Mouse (Mus musculus): ENCODE data around the gene Padi2.

Padi2 gene

GRCm38 (mm10) chr4:140906076-140906826, at the start of gene Padi2:
Gene Padi2, plus strand, starts transcription at chr4:140906344.
- peak; percentile 83 for DNase-seq

DNA sequence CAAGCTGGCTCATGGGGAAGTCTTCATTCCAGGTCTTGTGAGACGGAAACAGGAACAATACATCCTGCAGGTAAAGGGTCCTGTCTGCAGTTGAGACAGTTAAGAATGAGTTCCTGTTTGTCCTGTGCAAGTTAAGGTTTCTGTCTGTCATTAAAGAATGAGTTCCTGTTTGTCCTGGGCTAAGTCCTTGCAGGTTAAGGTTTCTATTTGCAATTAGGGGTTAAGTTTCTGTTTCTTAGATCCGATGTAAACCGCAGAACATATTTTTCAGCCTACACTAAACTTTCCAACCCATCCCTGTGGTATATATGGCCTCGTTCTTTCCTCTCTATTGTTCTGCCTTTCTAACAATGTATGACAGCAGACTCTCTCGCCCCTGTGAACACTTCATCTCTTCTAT, 49.1 kb upstream of the Padi2 start:
- no peak for DNase-seq

DNA sequence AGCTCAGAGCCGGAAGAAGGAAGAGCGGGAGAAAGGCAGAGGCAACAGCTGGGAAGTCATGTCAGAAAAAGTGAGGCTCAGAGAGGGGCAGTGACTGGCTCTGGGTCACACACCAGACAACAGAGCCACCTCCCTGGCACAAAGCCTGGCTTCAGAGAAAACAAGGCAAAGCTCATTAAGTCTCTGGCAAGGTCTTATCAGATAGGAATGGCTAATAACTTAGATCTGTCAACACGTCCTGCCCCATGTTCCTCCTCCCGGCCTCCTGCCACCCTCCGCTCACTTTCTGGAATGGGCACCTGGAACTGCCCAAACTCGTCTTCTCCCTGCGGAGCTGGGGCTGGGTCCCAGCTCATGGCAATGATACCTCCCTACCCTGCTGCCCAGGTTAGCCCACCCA, 48.3 kb upstream of the Padi2 start:
- no peak for DNase-seq

- DNase-seq = no peak
Observed at GRCm38 (mm10) chr4:140859291-140859690, 46.9 kb upstream of the Padi2 start.

DNA sequence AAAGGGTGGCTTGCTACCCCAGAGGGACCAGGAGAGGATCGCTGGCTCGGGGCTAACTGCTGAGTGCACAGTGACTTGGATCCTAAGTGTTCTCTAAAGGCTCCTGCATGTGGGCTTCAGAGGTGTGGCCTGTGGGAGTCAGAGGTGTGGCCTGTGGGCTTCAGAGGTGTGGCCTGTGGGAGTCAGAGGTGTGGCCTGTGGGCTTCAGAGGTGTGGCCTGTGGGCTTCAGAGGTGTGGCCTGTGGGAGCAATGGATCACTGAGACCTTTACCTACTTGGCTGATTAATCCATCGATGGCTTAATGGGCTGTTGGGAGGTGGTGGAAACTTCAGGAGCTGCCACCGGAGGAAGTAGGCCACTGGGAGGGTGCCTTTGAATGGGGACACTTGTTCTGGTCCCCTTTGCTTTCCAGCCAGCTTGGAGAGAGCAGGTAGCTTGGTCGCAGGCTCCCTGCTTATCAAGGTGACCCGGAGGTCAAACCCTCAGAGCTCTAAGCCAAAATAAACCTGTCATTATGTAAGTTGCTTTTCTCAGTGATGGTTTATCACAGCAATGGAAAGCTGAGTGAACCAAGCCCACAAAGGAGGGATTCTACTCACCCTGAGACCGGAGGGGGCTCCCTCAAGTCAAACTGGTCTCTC, 45.9 kb upstream of the Padi2 start:
- peak; percentile 18 for DNase-seq

- DNase-seq = no peak
Observed at GRCm38 (mm10) chr4:140860767-140861147, 45.4 kb upstream of the Padi2 start.

GRCm38 (mm10) chr4:140862036-140862650, 44.0 kb upstream of the Padi2 start:
- DNase-seq = no peak

DNA sequence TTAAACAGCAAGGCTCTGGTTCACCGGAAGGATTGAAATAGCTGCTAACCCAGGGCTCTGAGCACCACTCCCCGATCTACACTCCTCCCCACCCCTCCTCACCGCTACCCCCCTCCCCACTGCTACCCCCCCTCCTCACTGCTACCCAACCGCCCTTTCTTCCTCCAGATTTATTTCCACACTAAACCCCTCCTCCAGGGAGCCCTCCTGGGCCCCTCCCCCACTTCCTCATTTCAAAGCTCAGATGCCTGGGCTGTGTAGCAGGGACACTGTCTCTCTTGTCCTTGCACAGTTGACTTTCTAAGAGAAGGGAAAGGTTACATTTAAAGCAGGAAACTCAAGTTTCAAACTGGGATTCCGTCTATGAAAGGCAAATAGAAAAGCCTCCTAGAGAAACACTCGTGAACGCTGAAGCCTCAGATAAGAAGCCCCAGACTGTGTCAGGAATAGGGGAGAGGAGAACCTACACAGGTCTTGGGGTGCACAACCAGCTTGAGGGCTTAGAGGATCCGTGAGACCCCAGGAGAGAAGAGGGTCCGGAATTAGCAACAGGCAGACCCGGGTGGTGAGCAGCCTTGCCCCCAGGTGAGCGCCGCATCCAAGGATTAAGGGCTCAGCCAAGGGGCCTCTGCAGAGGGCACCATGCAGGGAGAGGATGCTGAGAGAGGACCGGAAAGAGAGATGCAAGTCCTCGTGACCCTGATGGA, 37.5 kb upstream of the Padi2 start:
- peak; percentile 36 for DNase-seq

DNA sequence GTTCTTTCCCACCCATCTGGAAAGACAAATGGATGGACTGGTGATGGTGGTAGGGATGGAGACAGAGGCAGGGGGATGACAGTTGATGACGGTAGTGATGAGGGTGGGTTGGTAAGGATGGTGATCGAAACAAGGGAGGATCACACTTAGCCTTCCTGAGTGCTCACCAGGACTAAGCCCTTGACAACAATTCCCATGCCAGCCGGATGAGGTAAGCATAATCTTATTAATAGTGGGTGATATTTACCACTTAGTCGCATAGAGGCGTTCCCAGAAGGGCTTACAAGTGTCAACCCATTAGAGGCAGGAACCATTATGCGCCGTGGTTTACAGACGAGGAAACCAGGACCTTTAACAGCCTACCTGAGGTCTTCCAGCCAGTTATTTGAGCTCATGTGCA, 36.2 kb upstream of the Padi2 start:
- DNase-seq = no peak

DNA sequence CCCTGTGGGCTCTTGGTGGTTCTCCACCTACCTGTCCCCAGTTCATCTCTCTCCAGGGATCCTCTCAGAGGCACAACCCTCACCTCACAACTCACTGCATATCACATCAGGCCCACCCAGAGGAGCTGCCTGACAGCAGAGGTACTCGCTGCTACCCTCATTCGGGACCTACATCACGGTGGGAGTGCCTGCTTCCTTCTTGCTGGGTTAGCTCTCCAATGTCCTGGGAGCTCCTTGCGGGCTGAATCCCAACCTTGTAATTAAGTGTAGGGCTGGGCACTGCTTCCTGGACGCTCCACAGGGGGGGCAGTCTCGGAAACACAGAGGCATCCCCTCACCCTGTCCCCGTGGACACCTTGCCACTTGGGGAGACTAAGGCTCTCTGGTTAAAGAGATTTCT, 35.3 kb upstream of the Padi2 start:
- DNase-seq = no peak

GRCm38 (mm10) chr4:140871376-140871775, 34.8 kb upstream of the Padi2 start:
- no peak for DNase-seq

DNA sequence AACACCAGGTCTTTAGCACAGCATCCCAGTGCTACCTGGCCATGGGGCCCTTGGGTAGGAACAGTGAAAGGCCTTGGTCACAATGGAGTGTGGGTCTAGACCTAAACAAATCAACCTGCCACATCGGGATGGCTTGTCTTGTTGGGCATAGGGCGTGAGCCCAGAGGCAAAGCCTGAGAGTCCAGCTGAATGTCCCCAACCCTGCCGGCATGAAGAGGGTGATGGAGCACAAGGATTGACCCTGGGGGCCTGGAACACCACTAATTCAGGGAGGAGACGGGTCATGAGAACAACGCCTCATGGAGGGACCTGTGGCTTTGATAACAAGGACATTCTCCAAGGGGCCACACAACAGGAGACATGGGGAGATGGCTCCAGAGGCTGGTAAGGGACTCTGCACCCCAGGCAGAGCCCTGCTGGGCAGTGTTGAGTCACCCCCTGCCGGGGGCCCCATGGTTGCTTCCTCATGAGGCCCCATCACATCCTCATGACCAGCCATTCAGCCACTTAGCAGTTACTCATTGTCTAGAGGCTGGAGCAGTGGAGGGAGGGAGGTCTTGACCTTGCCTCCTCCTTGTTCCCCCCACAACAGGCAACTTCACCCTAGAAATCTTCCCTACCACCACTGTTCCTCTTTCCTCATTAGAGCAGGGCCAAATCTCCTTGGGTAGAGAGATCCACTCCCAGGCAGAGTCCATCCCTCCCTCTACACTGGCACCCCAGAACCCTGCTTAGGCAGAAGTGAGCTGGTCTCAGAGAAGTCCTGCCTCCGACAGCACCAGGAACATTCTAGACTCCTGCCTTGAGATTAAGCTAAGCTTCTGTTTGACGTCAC, 34.1 kb upstream of the Padi2 start:
- no peak for DNase-seq

DNA sequence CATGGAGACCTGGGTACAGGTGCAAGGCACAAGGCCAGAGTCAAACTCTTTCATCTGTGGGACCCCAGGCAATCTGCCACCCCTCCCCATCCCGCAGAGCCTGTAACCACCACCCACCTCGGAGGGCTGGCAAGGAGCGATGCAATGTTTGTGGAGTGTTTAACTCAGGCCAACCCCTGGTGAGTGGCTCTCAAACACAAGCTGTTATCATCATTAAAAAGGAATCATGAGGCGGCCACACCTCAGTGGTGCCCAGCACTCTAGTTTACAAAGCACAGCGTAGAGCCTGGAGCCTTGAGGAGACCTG, 33.5 kb upstream of the Padi2 start:
- no peak for DNase-seq

DNA sequence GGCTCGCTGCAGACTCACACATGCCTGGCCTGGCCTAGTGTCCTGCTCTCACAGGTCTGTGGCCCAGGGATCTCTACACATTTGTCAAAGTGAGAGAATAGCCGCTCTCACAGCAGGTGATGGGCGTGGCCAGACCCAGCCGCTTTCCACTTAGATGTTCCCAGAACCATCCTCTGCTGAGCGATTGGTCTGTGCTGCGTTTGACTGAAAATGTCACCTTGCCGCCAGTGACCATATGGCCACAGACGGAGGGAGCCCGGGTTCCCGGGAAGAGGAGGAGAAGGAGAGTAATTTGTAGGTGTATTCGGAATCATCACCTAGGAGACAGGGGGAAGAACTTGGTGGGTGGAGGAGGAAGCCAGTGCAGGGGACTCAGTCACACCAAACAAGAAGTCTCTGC, 33.1 kb upstream of the Padi2 start:
- DNase-seq = no peak

DNA sequence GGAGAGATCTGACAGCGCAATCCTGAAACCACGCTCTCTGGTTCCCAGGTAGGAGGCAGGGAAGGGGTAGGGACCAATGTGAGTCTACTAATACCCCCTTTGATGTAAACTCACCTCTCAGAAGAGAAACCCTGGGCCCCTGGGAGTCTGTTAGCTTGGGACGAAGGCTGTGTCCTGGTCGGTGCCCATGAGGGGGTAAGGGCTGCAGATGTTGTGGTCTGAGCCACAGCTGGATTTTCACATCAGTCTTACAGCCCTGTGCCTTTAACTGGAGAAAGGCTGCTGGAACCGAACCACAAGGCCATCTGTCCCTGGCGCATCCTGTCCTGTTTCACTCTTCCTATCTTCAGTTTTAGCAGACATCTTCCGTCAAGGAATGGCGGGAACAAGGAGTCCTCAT, 30.0 kb upstream of the Padi2 start:
- no peak for DNase-seq

GRCm38 (mm10) chr4:140876681-140877080, 29.5 kb upstream of the Padi2 start:
- no peak for DNase-seq

- DNase-seq = no peak
Observed at GRCm38 (mm10) chr4:140877441-140877840, 28.7 kb upstream of the Padi2 start.

DNA sequence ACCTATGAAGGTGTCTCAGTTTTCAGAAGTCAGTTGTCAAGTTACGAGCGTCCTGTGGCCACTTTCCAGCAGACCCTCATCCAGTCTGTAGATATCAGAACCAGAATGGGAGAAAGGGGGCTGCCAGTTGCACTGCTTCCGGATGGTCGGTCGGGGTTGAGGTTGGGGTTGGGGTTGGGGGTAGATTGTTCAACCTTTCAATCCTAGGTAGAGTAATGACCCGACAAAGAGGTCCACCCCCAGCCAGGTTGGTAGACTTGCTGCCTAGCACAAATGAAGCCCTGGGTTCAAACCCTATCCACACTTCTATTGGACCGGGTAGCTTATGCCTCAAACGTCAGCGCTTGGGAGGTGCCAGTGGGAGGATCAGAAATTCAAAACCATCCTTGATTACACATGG, 27.5 kb upstream of the Padi2 start:
- no peak for DNase-seq

DNA sequence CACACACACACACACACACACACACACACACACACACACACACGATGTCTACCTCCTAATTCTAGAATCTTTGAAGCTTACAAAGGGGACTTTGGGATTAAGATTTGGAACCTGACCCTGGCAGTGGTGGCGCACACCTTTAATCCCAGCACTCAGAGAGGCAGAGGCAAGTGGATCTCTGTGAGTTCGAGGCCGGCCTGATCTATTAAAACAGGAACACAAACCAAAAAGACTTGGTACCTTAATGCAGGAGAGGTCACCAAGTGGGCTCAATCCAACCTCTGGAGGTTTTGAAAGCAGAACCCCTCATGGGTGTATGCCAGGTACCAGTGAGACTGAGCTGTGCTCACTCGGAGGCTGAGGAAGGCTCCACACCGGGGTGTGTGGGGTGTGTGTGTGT, 27.0 kb upstream of the Padi2 start:
- no peak for DNase-seq

GRCm38 (mm10) chr4:140879739-140880138, 26.4 kb upstream of the Padi2 start:
- no peak for DNase-seq

- DNase-seq = no peak
Observed at GRCm38 (mm10) chr4:140880207-140880606, 25.9 kb upstream of the Padi2 start.

DNA sequence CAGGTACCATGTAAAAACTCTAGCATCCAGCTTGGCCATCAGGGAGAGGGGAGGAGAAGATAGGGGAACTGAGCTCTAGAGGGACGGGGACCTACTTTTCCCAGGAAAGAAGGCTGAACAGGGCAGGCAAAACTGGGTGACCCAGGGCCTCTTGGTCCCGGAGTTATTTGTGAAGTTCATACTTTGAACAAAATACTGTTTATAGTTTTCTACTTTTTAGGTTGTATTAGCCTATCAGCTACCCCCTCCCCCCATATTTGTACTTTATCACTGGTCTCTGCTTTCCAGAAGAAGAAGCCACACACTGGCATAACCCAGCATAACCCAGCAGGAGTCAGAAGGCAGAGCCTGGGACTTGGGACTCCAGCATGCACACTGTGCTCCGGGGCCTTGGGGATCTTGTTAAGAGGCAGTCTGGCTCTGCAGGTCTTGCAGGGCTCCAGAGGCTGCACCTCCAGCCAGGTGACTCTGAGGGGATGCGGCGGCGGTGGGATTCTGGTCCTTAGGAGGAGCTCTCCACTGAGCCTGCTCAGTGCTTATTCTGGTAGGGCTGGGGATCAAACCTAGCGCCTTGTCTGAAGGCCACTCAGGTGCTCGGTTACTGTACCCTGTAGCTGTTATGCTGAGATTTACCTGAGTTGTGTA, 25.0 kb upstream of the Padi2 start:
- DNase-seq = no peak
